Mouse (Mus musculus) liver (tissue): ENCODE measurements at regions not wholly inside any gene's neighbourhood (a gene's known extent, or its start where the extent isn't known, plus 50 kb on each side); places are given as distances from the start of the nearest gene placed in this dataset.
"Not testable (repeated sequence)": the region's sequence is repeated elsewhere in the genome, so short reads cannot be mapped to it uniquely, and the experiment has no call there.

ENCODE experiments used
- DNase-seq: peaks from one replicate; pipeline ENCODE4 v3.0.0-alpha.2; 2020; ENCODE audit warnings: mixed read lengths

GRCm38 (mm10) chr13:72282764-72283163, 319.2 kb upstream of the Irx1 start:
- no peak for DNase-seq

- no peak for DNase-seq
Observed at GRCm38 (mm10) chr13:72283701-72284100, 320.2 kb upstream of the Irx1 start.

DNA sequence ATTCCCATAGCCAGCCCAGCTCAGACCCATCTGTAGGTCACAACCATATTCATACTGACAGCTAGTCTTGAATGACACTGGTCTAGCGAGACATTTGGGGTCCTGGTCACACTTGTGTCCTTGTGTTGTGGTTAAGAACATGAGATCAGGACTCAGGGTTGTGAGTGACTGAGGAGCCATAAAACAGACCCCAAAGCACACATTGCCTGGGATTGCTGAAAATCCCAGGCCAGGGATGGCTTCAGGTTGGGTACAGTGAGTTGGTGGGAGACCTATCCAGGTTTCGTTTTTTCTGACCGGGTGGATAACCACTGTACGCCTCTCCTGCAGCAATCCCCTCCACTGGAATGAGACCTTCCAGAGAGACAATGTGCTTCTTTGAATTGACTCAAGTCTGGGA, 322.8 kb upstream of the Irx1 start:
- no peak for DNase-seq

GRCm38 (mm10) chr13:72288381-72289092, 325.0 kb upstream of the Irx1 start:
- DNase-seq, result no peak

DNA sequence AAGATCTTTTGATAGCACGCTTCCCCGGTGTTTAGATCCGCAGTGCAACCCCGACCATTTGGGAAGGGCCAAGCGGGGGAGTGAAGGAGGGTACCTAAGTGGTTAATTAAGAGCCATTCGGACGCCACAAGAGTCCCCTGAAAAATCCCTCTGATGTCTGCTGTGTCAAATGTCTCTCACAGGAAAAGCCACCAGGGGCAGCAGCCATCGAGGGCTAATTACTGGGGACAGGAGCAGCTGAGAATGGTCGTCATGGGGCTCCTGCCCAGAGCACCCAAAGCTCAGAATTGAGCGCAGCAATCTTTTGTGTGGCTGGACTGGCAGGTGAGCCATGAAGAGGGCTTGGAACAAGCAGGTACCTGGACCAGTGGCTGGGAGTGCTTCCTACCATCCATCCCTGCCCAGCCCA, 325.6 kb upstream of the Irx1 start:
- DNase-seq, result no peak

- DNase-seq, result peak; percentile 26
Observed at GRCm38 (mm10) chr13:72292361-72292760, 328.8 kb upstream of the Irx1 start.

GRCm38 (mm10) chr13:72293059-72293694, 329.7 kb upstream of the Irx1 start:
- no peak for DNase-seq

DNA sequence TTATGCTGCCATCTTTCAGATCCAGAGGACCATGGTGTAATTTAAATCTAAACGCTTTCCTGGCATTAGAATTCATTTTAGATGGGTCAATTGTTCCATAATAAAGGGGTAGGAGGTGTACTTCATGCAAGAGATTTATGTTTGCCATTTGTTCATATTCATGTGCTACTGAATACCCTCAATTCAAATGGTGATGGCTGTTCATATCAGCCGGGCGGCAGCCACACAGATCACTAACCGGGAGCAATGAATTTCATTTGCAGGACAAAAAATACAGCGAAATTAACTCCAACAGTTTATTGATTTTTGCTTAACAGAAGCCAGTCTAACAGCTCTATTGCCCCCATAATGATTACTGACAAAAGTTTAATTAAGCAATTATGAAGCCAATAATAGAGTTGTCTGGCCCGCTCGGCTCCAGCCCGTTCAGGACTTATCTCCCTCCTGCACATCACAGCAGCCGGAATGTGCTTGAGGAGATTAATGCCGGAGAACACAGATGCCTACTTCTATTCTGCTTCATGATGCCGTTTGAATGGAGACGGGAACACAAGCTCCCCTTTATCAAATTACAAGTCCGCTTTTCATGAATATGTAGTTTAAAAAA, 330.3 kb upstream of the Irx2 start:
- DNase-seq, result no peak

GRCm38 (mm10) chr13:72299660-72300059, 329.0 kb upstream of the Irx2 start:
- no peak for DNase-seq

GRCm38 (mm10) chr13:72301114-72301513, 327.5 kb upstream of the Irx2 start:
- DNase-seq, result no peak

GRCm38 (mm10) chr13:72301841-72302240, 326.8 kb upstream of the Irx2 start:
- no peak for DNase-seq

- DNase-seq, result no peak
Observed at GRCm38 (mm10) chr13:72302436-72303125, 326.0 kb upstream of the Irx2 start.

DNA sequence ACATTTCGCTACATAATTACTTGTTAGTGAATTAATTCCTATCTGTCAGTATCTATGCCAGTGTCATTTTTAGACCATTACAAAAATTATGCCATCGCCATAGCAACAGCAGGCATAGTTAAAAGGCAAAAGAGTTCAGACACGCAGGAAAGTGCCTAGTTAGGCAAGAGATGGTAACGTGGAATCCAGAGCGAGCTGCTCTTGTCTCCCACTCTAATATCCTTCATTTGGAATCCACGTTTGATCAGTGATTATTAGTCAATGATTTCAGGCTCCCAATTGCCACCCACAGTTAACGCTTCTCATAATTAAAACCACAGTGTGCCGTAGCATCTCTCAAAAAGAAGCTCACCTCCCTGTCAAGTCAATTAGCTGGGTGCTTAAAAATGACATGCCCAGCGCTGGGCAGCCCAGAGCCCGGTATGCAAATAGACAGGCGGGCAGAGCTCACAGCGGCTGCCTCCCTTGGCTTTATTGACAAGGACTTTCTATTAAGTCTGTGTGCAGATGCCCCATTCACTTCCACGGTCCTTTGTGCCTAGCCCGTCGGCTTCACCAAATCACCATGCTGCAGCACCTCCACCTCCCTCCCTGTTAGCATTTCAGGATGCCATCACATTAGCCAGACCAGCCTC, 325.4 kb upstream of the Irx2 start:
- no peak for DNase-seq

- DNase-seq, result no peak
Observed at GRCm38 (mm10) chr13:72324041-72324690, 304.5 kb upstream of the Irx2 start.

- DNase-seq, result not testable (repeated sequence)
Observed at GRCm38 (mm10) chr13:72326201-72326600, 302.4 kb upstream of the Irx2 start.

DNA sequence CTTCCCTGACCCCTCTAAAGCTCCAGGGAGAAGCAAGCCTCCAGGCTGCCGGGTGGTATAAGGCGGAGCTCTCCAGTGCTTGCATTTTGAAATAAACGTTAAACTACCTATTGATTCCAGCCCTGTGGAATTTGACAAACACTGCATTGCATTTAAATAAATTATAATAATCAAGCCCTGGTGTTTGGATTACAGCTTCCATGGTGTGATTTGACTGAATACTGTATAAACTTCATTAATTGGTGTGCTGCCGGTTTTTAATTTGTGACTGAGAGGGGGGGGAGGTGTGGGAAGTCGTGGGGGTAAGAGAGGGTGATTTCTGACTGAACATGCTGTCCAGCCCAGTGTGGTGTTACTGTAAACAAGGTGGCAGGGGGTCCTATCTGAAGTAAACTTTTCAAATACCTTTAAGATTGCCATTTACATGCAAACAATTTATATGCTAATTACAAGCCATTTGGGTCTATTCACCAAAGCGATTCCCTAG, 282.9 kb upstream of the Irx2 start:
- no peak for DNase-seq

GRCm38 (mm10) chr13:72346207-72346943, 282.2 kb upstream of the Irx2 start:
- DNase-seq, result no peak

DNA sequence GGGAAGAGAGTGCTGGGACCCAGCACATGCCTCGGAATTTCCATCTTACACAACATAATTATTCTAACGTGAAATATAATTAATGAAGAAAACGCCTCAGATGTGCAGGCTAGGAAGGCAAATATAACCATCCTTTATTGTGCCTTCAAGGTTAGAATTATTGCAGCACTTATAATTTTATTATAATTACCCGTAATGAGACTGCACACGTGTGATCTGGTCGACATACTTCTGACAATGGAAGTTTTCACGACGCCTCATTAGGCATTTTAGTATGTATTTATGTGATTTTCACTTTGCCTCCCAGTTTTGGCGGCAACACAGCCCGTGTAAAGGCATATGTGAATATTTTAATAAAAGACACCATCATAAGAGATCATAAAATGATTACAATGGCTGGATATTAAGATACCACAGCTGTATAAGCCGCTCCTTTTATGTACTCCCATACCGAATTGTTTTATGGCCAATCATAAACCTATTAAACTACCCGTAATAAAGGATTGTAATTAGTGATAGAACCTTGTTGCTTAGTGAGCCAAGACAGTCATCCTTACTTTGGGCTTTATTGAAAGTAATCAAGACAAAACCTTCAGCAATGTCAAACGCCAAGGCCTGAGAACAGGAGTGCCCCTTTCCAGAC, 281.6 kb upstream of the Irx2 start:
- DNase-seq, result no peak

DNA sequence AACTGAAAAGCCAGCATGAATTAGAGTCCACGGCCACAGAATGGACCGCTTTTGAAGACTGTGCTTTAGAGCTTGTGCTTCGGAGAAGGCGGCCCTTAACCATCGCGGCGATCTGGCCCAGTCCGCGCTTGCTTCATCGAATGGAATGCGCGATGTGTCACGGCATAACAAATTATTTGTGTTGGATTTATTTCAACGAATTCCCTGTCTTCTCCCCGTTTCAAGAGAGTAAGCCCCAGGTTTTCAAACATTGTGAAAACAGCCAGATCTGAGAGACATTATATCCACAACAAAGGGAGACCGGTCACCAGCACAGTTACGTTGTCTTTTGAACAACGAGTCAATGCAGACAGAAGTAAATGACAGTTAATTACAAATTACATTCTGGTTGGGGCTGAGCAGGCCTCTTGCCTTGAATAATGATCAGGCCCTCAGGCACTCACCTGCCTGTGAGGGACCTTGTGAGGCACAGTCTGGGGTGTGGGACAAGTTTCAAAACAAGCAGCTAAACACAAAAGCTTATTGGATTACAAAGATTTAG, 275.9 kb upstream of the Irx2 start:
- no peak for DNase-seq

DNA sequence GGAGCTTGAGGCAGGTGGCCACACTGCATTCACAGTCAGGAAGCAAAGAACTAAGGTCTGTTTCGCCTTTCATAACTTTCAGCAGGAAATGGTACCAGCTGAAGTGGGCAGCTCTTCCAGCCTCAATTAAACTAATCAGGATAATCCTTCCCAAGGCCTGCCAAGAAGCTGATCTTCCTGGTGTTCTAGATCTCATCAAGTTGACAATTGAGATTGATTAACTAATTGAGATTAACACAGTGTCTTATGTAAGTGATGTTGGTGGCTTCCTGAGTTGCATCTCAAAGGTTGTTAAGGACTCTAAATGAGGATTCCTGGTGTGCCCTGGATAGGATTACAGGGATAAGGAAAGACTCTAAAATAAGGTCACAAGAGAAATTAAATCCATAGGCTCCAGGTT, 273.3 kb upstream of the Irx2 start:
- DNase-seq, result no peak

- no peak for DNase-seq
Observed at GRCm38 (mm10) chr13:72355821-72356220, 272.8 kb upstream of the Irx2 start.
